Mouse (Mus musculus) heart, embryonic 13.5 days (tissue): Measurements from ENCODE around the gene Tmed9. TPM values are rescaled to one million over a fixed set of nuclear protein-coding genes. Genes with fewer than 3 reads are reported as not detected.

Experiments used
- ATAC-seq: fragments of 200-750 bp; cut with Nextera tagmentation; 2 replicates; pipeline ENCODE4 v1.8.0; 2017; ENCODE audit warnings: moderate TSS enrichment; ENCODE audit not compliant: insufficient number of reproducible peaks, low FRiP score, low TSS enrichment; ENCODE audit errors: extremely low read depth
- H3K27ac ChIP-seq: fragments of 300-500 bp; sonication (generic); replicated peaks from 2 replicates; pipeline ENCODE4 v1.5.1; 2015; ENCODE audit warnings: moderate library complexity, mild to moderate bottlenecking, inconsistent platforms
- H3K27me3 ChIP-seq: fragments of 300-500 bp; sonication (generic); replicated peaks from 2 replicates; pipeline ENCODE4 v1.6.1; 2015; ENCODE audit warnings: mild to moderate bottlenecking, inconsistent platforms
- H3K36me3 ChIP-seq: fragments of 300-500 bp; sonication (generic); 2 replicates; pipeline ENCODE4 v1.6.1; 2015; ENCODE audit warnings: mild to moderate bottlenecking, inconsistent platforms
- H3K4me1 ChIP-seq: fragments of 300-500 bp; sonication (generic); 2 replicates; pipeline ENCODE4 v1.6.1; 2015; ENCODE audit warnings: inconsistent platforms
- H3K4me2 ChIP-seq: fragments of 300-500 bp; sonication (generic); 2 replicates; pipeline ENCODE4 v1.6.1; 2015; ENCODE audit warnings: inconsistent platforms, mild to moderate bottlenecking, moderate library complexity
- H3K4me3 ChIP-seq: fragments of 300-500 bp; sonication (generic); 2 replicates; pipeline ENCODE4 v1.5.1; 2015; ENCODE audit warnings: moderate library complexity, mild to moderate bottlenecking, inconsistent platforms
- H3K9ac ChIP-seq: fragments of 300-500 bp; sonication (generic); 2 replicates; pipeline ENCODE4 v1.6.1; 2015; ENCODE audit warnings: inconsistent platforms, mild to moderate bottlenecking, moderate library complexity
- H3K9me3 ChIP-seq: fragments of 300-500 bp; sonication (generic); 2 replicates; pipeline ENCODE4 v1.6.1; 2016; ENCODE audit warnings: inconsistent platforms
- WGBS: fragments of 180-500 bp; shearing (Covaris S2); methylation state at CpG from one replicate; pipeline ENCODE4 v1.1.7; 2015; ENCODE audit warnings: mixed read lengths; 5-methylcytosine and 5-hydroxymethylcytosine counted together
- polyA plus RNA-seq: library from polyadenylated mRNA; unstranded; fragments of >200 nt; fragmentation: Nextera tagmentation; extraction: Ambion mirVana; gene quantifications from 2 replicates; pipeline ENCODE4 v1.2.1, GENCODE M21; 2015

The Tmed9 gene
- polyA plus RNA-seq, 1 experiment from 2014 or later, result 102 TPM

DNA sequence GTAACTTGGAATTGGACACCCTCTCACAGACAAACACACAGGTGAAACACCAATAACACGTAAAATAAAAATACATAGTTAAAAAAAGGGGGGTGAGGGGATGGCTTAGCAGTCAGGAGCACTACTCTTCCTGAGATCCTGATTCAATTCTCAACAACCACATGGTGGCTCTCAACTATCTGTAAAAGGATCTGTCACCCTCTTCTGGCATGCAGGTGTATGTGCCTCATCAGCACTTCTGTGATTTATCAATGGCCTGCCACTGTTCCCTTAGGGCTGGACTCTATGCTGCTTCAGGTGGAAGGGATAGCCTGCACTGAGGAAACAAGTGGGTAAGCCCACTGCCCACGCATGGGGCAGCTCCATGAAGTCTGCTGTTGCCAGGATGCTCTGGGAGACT is 32.6 kb upstream of the Tmed9 start:
- peaks cover 86% of the 10 kb centered on the region for H3K36me3 ChIP-seq
- H3K9me3 ChIP-seq, result no peaks in the 10 kb centered on the region
- ATAC-seq, result no peak
- H3K4me1 ChIP-seq, result peaks cover 6% of the 10 kb centered on the region
- H3K9ac ChIP-seq, result no peak overlapping the region
- H3K4me2 ChIP-seq, result no peak overlapping the region
- no peak overlapping the region for H3K27ac ChIP-seq
- H3K27me3 ChIP-seq, result no peaks in the 10 kb centered on the region
- H3K4me3 ChIP-seq, result no peak overlapping the region
- WGBS, result 86% methylated on average over 2 of the region's 2 CpGs

DNA sequence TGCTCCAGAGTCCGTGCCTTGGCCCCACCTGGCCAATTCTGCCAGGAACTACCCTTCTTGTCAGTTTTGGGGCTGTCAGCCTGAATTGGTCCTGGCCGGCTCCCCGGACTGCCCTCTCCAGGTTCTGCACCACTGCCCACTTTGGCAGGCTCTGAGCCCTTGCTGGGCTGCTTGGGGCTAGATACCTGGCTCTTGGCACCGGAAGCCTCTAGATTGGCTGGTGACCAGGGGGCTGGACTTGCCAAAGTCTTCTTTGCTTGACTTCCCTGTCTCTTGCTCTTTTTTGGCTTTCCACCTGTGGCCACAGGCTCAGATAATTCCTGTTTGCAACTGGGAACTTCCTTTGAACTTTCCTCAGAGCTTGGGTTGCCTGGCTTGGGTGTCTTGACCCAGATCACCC is 30.6 kb upstream of the Tmed9 start:
- Histone ChIP-seq H3K9me3 (no peaks in the 10 kb centered on the region), H3K27ac (no peak overlapping the region), H3K4me1 (no peaks in the 10 kb centered on the region), H3K4me2 (no peak overlapping the region), H3K9ac (no peak overlapping the region), H3K27me3 (no peaks in the 10 kb centered on the region), H3K36me3 (peaks cover 98% of the 10 kb centered on the region), H3K4me3 (no peak overlapping the region)
- ATAC-seq, result no peak
- 93% methylated on average over 4 of the region's 4 CpGs for WGBS

DNA sequence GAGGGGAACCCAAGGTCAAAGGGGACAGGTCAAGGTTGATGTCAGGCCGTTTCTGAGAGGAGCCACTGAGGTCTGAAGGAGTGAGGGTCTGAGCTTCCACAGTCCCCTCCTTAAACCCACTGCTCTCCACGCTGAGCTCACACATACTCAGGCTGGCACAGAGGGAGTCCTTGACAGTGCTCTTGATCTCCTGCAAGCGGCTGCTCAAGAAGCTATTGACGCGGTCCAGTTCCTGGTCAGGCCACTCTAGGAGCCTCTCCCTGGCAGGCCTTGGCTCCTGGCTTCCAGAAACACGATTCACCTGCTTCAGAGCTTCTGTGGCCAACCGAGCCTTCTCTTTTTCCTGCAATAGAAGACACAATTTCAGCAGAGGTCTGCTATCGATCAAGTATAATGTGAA is 30.1 kb upstream of the Tmed9 start:
- H3K36me3 ChIP-seq, result peaks cover 100% of the 10 kb centered on the region
- 89% methylated on average over 8 of the region's 8 CpGs for WGBS

DNA sequence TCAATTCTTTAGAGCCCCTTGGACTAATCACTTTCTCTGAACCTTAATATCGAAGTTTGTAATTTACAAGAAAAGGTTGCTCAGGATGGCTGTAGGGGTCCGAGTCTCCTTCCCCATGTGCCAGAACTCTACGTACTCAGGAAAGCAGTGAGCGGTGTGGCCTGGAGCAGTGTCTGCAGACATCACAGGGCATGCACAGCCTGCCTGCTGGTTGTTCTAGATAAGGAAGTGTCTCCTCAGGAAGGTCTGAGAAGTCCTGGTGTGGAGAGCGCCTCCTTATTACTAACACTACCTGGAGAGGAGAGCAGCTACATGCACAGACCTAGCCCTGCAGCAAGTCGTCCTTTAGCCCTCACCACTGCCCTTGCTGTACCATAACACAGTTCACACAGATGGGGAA is 28.7 kb upstream of the Tmed9 start:
- H3K9me3 ChIP-seq, result no peaks in the 10 kb centered on the region
- WGBS, result 82% methylated on average over 6 of the region's 6 CpGs
- peaks cover 100% of the 10 kb centered on the region for H3K36me3 ChIP-seq
- H3K4me2 ChIP-seq, result no peak overlapping the region
- H3K4me1 ChIP-seq, result no peaks in the 10 kb centered on the region; the same call in 1 of the 2 replicates
- H3K9ac ChIP-seq, result no peak overlapping the region
- no peaks in the 10 kb centered on the region for H3K27me3 ChIP-seq
- no peak overlapping the region for H3K4me3 ChIP-seq
- no peak for ATAC-seq
- no peak overlapping the region for H3K27ac ChIP-seq

More for the DNA sequence above, 30.1 kb upstream of the Tmed9 start:
- Histone ChIP-seq H3K27ac (no peak overlapping the region), H3K9ac (no peak overlapping the region), H3K27me3 (no peaks in the 10 kb centered on the region), H3K4me2 (no peak overlapping the region), H3K4me1 (no peaks in the 10 kb centered on the region), H3K9me3 (no peaks in the 10 kb centered on the region), H3K4me3 (no peak overlapping the region)
- no peak for ATAC-seq

DNA sequence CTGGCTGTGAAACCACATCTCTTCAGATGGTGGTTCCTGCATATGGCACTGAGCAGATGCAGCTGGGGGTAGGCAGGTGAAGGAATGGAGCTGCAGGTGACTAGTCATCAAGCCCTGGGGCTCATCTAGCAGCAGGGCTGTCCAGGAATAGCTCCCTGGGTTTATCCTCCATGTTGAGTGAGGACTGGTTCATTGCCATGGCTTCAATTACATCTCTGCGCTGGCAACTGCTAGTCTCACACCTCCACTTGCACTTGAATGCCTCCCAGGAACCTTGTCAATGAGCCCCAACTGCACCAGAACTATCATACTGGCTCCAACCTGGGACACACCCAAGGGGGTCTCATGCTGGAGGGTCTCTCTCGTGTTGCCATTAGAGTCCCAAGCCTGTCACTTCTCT is 25.6 kb upstream of the Tmed9 start:
- ATAC-seq, result no peak
- Histone ChIP-seq H3K36me3 (peaks cover 98% of the 10 kb centered on the region), H3K4me2 (no peak overlapping the region), H3K4me1 (no peaks in the 10 kb centered on the region; the same call in 1 of the 2 replicates), H3K27ac (no peak overlapping the region), H3K4me3 (no peak overlapping the region), H3K9ac (no peak overlapping the region), H3K27me3 (no peaks in the 10 kb centered on the region), H3K9me3 (no peaks in the 10 kb centered on the region)
- WGBS, result 83% methylated on average over 2 of the region's 2 CpGs

DNA sequence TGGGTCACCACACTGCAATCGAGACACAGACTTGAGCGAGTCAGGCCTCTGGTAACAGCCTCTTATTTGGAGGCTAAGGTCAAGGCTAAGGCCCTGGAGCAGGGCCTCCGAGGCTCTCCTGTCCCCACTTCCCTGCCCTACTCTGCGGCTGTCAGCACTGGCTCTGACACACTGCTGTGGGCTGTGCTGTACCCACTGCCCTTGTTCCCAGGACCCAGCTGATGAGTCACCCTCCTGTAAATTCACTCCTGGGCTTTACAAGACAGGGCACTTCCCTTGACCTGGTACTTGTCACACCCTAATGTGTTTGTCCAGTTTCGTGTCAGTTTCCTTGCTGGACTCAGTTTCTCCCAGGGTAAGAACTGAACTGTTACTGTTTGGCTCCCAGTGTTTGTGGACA is 25.1 kb upstream of the Tmed9 start:
- no peaks in the 10 kb centered on the region for H3K27me3 ChIP-seq
- H3K9ac ChIP-seq, result no peak overlapping the region
- no peak for ATAC-seq
- WGBS, result 77% methylated on average over 5 of the region's 5 CpGs
- H3K9me3 ChIP-seq, result no peaks in the 10 kb centered on the region
- H3K4me3 ChIP-seq, result no peak overlapping the region
- no peak overlapping the region for H3K27ac ChIP-seq
- peaks cover 97% of the 10 kb centered on the region for H3K36me3 ChIP-seq
- no peaks in the 10 kb centered on the region; the same call in 1 of the 2 replicates for H3K4me1 ChIP-seq
- no peak overlapping the region for H3K4me2 ChIP-seq

DNA sequence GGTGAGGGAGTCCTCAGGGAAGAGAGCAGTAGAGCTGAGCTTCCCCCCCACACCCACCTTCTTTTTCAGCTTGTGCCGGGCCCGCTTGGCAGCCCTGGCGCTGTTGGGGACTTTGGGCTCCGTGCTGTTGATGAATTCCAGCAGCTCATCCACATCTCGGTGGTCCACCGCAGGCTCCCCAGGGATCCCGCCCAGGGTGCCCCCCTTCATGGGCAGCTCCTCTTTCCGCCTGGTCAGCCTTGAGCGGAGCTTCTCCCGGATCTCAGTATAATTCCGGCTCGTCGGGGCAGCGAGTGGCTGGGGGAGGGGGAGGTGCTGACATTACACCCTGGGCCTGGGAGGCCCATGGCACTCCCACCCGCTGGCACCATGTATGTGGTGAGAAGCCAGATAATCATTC is 24.5 kb upstream of the Tmed9 start:
- ATAC-seq, result no peak
- Histone ChIP-seq H3K4me2 (no peak overlapping the region), H3K36me3 (peaks cover 97% of the 10 kb centered on the region), H3K9ac (no peak overlapping the region), H3K27ac (no peak overlapping the region), H3K4me3 (no peak overlapping the region), H3K27me3 (no peaks in the 10 kb centered on the region), H3K9me3 (no peaks in the 10 kb centered on the region), H3K4me1 (no peaks in the 10 kb centered on the region; the same call in 1 of the 2 replicates)
- WGBS, result 84% methylated on average over 15 of the region's 15 CpGs

DNA sequence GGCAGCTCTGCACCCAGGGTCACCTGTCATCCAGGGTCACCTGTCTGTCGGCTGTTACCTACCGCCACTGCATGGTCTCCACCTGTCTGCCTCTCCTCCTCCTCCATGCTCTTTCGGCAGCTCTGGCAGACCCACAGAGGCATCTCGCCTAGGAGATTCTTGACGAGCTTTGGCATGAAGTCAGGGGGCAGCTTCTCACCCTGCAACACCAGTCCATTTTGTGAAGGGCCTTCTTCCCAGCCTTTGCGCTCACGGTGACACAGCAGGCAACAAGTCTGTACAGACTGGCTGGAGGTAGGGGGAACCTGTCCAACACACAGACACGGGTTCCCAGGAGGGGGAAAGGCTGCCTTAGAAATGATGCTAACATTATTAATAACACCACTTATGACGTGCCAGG is 17.6 kb upstream of the Tmed9 start:
- no peak overlapping the region for H3K9ac ChIP-seq
- H3K4me1 ChIP-seq, result no peaks in the 10 kb centered on the region
- no peak overlapping the region for H3K4me2 ChIP-seq
- H3K27me3 ChIP-seq, result no peaks in the 10 kb centered on the region
- peaks cover 50% of the 10 kb centered on the region for H3K36me3 ChIP-seq
- no peak overlapping the region for H3K27ac ChIP-seq
- no peak overlapping the region for H3K4me3 ChIP-seq
- H3K9me3 ChIP-seq, result no peaks in the 10 kb centered on the region
- no peak for ATAC-seq
- 87% methylated on average over 9 of the region's 9 CpGs for WGBS

DNA sequence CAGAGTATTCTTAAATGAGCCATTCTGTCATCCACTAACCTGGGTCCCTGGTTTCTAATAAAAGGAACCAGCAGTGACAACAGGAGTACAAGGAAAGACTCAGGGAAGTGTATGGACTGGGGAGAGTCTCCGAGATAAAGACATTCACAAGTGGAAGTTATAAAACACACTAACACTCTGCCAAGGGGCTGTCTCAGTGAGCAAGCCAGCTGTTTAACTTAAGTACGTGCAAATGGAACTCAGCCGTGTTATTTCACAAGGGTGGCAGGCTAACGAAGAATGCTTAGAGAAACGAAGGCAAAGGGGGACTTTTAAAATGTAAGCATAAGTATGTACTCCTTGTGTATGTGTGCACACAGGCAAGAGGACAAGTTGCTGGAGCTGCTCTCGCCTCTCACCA is 16.0 kb upstream of the Tmed9 start:
- Histone ChIP-seq H3K27ac (no peak overlapping the region), H3K4me3 (no peak overlapping the region), H3K9ac (no peak overlapping the region), H3K27me3 (no peaks in the 10 kb centered on the region), H3K4me1 (no peaks in the 10 kb centered on the region), H3K36me3 (peaks cover 39% of the 10 kb centered on the region), H3K4me2 (no peak overlapping the region), H3K9me3 (no peaks in the 10 kb centered on the region)
- 82% methylated on average over 6 of the region's 6 CpGs for WGBS
- no peak for ATAC-seq

DNA sequence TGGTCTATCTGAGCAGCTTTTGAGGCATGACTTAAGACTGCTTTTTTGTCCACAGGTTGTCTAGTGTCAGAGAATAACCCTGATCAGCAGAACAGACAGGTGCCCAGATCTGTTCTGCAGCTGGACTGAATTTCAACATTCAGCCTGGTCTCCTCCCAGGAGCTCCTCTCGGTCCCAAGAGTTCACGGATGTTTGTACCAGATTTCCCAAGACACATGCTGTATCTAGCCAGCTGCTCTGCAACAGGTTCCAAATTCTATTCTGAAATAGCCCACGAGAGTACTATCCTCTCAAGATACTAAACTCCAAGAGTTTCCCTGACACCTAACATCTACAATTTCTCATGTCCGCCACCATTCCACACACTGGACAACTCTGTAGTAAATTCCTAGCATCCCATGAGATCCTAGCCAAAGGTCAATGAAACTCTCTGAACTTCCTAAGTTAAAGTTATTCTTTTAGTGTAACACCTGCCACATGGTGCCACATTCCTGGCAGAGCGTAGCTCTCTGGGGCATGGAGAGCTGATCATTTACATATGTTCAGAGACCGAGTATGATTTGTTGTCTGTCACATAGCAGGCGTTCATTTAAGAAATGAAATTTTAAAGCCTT is 10.2 kb upstream of the Tmed9 start:
- no peak overlapping the region for H3K4me3 ChIP-seq
- no peaks in the 10 kb centered on the region for H3K9me3 ChIP-seq
- ATAC-seq, result no peak
- H3K9ac ChIP-seq, result no peak overlapping the region
- peaks cover 42% of the 10 kb centered on the region for H3K36me3 ChIP-seq
- WGBS, result 87% methylated on average over 7 of the region's 7 CpGs
- no peak overlapping the region for H3K27ac ChIP-seq
- H3K4me2 ChIP-seq, result no peak overlapping the region
- no peaks in the 10 kb centered on the region for H3K4me1 ChIP-seq
- no peaks in the 10 kb centered on the region for H3K27me3 ChIP-seq

DNA sequence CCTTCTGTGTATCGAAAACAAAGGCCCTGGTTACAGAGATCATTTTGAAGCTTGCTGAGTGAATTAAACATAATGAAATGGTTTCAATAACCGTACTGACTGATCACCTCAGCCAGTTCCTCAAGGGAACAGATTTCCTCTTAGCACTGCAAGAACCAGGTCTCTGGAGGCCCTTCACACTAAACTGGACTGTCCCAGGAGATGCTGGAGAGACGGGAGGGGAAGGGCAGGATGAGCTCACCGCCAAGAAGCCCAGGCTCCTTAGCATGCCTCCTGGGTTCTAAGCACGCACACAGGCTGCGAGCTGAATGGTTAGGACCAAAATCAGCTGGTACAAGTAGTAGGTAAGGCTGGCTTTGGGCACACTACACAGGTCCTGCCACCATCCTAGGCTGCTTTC is 6.5 kb upstream of the Tmed9 start:
- Histone ChIP-seq H3K4me2 (no peak overlapping the region), H3K27ac (no peak overlapping the region), H3K4me3 (no peak overlapping the region), H3K4me1 (peaks cover 12% of the 10 kb centered on the region), H3K9ac (0 out of 2 replicates have a peak overlapping the region, but pooled peaks have one; percentile 44), H3K27me3 (no peaks in the 10 kb centered on the region), H3K36me3 (peaks cover 44% of the 10 kb centered on the region), H3K9me3 (no peaks in the 10 kb centered on the region)
- no peak for ATAC-seq
- 76% methylated on average over 6 of the region's 6 CpGs for WGBS

DNA sequence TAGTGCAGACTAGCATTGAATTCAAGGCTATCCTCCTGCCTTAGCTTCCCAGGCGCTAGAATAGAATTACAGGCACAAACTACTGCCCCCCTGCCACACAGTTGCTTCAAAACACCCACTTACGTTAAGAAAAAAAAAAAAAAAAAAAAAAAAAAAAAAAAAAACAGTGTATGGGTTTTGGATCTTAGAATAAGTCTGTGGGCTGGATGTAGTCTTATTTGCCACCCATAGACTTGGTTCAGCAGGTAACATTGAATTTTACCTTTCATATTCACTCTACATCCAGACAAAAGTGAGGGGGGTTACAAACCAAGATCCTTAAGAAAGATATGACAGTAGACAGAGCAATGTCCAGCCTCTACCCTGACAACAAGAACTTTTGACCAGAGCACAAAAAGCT is 5.6 kb upstream of the Tmed9 start:
- Histone ChIP-seq H3K9me3 (no peaks in the 10 kb centered on the region), H3K36me3 (peaks cover 44% of the 10 kb centered on the region), H3K4me2 (no peak overlapping the region), H3K27ac (no peak overlapping the region), H3K4me1 (peaks cover 12% of the 10 kb centered on the region), H3K27me3 (no peaks in the 10 kb centered on the region), H3K9ac (no peak overlapping the region), H3K4me3 (no peak overlapping the region)
- 79% methylated on average over 2 of the region's 2 CpGs for WGBS
- ATAC-seq, result no peak
